Mouse (Mus musculus) lung, embryonic 16.5 days (tissue): ENCODE measurements around the gene Crat. TPM values are rescaled to one million over a fixed set of nuclear protein-coding genes. Genes with fewer than 3 reads are reported as not detected.

Experiments
- ATAC-seq: fragments of 200-750 bp; cut with Nextera tagmentation; 2 replicates; pipeline ENCODE4 v1.8.0; 2017; ENCODE audit warnings: low read depth, mild to moderate bottlenecking, moderate library complexity
- H3K27ac ChIP-seq: fragments of 300-500 bp; sonication (generic); 2 replicates; pipeline ENCODE4 v1.5.1; 2014; ENCODE audit warnings: mild to moderate bottlenecking, control low read depth, low read length
- H3K27me3 ChIP-seq: fragments of 300-500 bp; sonication (generic); 2 replicates; pipeline ENCODE4 v1.6.1; 2014; ENCODE audit warnings: low read depth, low read length, mixed read lengths; ENCODE audit not compliant: control insufficient read depth, insufficient read depth
- H3K36me3 ChIP-seq: fragments of 300-500 bp; sonication (generic); 2 replicates; pipeline ENCODE4 v1.6.1; 2014; ENCODE audit warnings: low read length; ENCODE audit not compliant: control insufficient read depth, insufficient read depth
- H3K4me1 ChIP-seq: fragments of 300-500 bp; sonication (generic); replicated peaks from 2 replicates; pipeline ENCODE4 v1.6.1; 2014; ENCODE audit warnings: low read length, mixed read lengths; ENCODE audit not compliant: control insufficient read depth, insufficient read depth
- H3K4me2 ChIP-seq: fragments of 300-500 bp; sonication (generic); 2 replicates; pipeline ENCODE4 v1.6.1; 2014; ENCODE audit warnings: low read depth, low read length, control low read depth
- H3K4me3 ChIP-seq: fragments of 300-500 bp; sonication (generic); 2 replicates; pipeline ENCODE4 v1.5.1; 2014; ENCODE audit warnings: mild to moderate bottlenecking, low read length, control low read depth
- H3K9ac ChIP-seq: fragments of 300-500 bp; sonication (generic); 2 replicates; pipeline ENCODE4 v1.6.1; 2014; ENCODE audit warnings: low read length, control low read depth
- H3K9me3 ChIP-seq: fragments of 300-500 bp; sonication (generic); 2 replicates; pipeline ENCODE4 v1.6.1; 2016; ENCODE audit warnings: low read length; ENCODE audit not compliant: control insufficient read depth
- WGBS: fragments of 180-500 bp; shearing (Covaris S2); extraction: QIAGEN DNeasy Blood & Tissue Kit; methylation state at CpG from one replicate; pipeline ENCODE4 v1.1.7; 2014; 5-methylcytosine and 5-hydroxymethylcytosine counted together
- polyA plus RNA-seq: library from polyadenylated mRNA; unstranded; fragments of >200 nt; fragmentation: Nextera tagmentation; extraction: Ambion mirVana; gene quantifications from 2 replicates; pipeline ENCODE4 v1.2.1, GENCODE M21; 2015

Gene Crat
- polyA plus RNA-seq, 1 experiment from 2014 or later = 39.3 TPM

GRCm38 (mm10) chr2:30372726-30373125 is 42.9 kb downstream of the Crat start:
- no peak for ATAC-seq
- Histone ChIP-seq H3K4me1 (no peaks in the 10 kb centered on the region), H3K27ac (no peak overlapping the region), H3K36me3 (peaks cover 60% of the 10 kb centered on the region), H3K4me2 (no peak overlapping the region), H3K9me3 (no peaks in the 10 kb centered on the region), H3K4me3 (no peak overlapping the region), H3K9ac (no peak overlapping the region), H3K27me3 (no peaks in the 10 kb centered on the region)
- 96% methylated on average over 5 of the region's 5 CpGs for WGBS

DNA sequence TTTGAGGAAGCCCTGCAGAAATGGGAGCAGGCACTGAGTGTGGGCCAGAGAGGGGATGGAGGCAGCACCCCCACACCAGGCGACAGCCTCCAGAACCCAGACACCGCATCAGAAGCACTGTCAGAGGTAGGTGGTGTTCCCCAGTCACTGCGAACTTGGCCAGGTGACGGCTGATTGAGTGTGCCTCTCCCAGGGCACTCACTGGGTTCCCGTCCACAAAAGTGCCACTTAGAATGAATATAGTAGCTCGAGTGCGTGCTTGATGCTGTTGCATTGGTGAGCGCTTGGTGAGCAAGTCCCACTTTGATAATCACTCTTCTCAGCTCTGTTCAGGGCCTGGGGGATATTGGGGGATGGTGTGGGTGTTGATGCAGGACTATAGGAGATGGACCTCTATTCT is 44.1 kb downstream of the Crat start:
- 84% methylated on average over 8 of the region's 8 CpGs for WGBS
- no peak for ATAC-seq
- H3K27ac ChIP-seq = no peak overlapping the region
- H3K9ac ChIP-seq = no peak overlapping the region
- H3K4me2 ChIP-seq = no peak overlapping the region
- H3K27me3 ChIP-seq = no peaks in the 10 kb centered on the region
- H3K4me1 ChIP-seq = no peaks in the 10 kb centered on the region
- H3K9me3 ChIP-seq = no peaks in the 10 kb centered on the region
- peaks cover 53% of the 10 kb centered on the region for H3K36me3 ChIP-seq
- H3K4me3 ChIP-seq = no peak overlapping the region

DNA sequence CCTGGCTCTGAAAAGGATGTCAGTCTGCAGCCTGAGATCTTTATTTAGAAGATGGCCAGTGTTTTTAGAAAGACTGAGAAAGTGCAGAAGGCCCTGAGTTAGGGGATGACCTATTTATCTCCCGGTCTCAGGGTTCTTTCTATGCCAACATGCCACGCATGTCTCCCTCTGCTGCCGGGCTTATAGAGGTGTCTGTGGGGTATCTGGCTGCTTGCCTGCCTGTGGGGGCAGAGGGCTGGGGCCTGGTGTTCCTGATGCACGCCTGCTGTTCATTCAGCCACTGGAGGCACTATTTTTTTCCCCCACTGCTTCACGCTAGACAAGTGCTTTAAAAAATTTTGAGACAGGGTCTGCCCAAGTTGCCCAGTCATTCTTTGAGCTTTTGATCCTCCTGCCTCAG is 49.4 kb downstream of the Crat start:
- no peaks in the 10 kb centered on the region for H3K9me3 ChIP-seq
- H3K4me3 ChIP-seq = no peak overlapping the region
- peaks cover 29% of the 10 kb centered on the region for H3K36me3 ChIP-seq
- no peak overlapping the region for H3K4me2 ChIP-seq
- no peak overlapping the region for H3K9ac ChIP-seq
- ATAC-seq = no peak
- H3K4me1 ChIP-seq = peaks cover 12% of the 10 kb centered on the region
- no peaks in the 10 kb centered on the region for H3K27me3 ChIP-seq
- peak overlapping the region; percentile 36; the same call in 1 of the 2 replicates for H3K27ac ChIP-seq
- WGBS = 44% methylated on average over 5 of the region's 5 CpGs

DNA sequence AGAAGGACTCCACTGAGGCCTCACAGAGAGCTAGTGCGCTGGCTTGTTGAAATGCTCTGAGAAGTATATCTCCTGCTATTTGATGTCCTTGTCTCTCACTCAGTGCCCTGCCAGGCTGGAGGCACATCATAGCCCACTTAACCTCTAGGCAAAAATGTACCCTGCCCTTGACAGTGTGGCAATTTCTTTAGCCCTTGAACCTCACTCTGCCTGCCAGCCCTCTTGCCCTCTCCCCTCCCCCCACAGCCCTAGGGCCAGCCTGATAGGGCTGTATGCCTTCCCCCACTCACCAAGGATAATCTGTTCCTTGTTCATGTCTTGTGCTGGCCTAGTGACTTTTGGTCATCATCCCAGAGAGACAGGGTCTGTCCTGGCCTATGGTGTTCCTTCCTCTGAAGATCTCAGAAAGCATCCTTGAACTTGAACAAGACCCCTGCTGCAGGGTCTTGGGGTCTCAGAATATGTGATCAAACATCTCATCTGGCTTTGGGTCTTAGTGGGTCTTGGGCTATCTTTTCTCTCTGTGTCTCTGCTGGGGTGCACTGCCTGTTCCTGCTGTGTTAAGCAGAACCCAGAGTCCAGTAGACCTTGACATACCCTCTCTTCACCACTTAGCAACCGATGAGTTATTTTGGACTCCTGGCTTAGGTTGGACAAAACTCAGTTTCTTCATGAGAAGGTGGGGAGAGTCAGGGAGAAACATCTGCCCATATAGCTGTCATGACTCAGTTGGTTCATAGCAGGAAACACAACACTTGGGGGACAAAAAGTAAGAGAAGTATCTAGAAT is 50.1 kb downstream of the Crat start:
- Histone ChIP-seq H3K36me3 (peaks cover 26% of the 10 kb centered on the region), H3K4me3 (peak overlapping the region; percentile 67), H3K9me3 (no peaks in the 10 kb centered on the region), H3K9ac (peak overlapping the region; percentile 74; the same call in 1 of the 2 replicates), H3K4me1 (peaks cover 12% of the 10 kb centered on the region), H3K27me3 (no peaks in the 10 kb centered on the region), H3K4me2 (peak overlapping the region; percentile 85), H3K27ac (peak overlapping the region; percentile 36; the same call in 1 of the 2 replicates)
- WGBS = 89% methylated on average over 2 of the region's 2 CpGs
- no peak for ATAC-seq

- no peaks in the 10 kb centered on the region for H3K9me3 ChIP-seq
- H3K27me3 ChIP-seq = no peaks in the 10 kb centered on the region
- peak within 1 kb of the TSS; percentile 67 for H3K4me3 ChIP-seq
- H3K27ac ChIP-seq = peak within 1 kb of the TSS; percentile 75
- peaks cover 12% of the 10 kb centered on the region for H3K4me1 ChIP-seq
- peak; percentile 99 for ATAC-seq
- peak within 1 kb of the TSS; percentile 85 for H3K4me2 ChIP-seq
- peaks cover 13% of the 10 kb centered on the region for H3K36me3 ChIP-seq
- WGBS = under 1% methylated on average over 54 of the region's 54 CpGs
- peak within 1 kb of the TSS; percentile 74 for H3K9ac ChIP-seq
Observed at GRCm38 (mm10) chr2:30363773-30364650, 51.6 kb downstream of the Crat start, which contains the start of gene Miga2. TSS of gene Miga2 (plus strand) at chr2:30364233.

DNA sequence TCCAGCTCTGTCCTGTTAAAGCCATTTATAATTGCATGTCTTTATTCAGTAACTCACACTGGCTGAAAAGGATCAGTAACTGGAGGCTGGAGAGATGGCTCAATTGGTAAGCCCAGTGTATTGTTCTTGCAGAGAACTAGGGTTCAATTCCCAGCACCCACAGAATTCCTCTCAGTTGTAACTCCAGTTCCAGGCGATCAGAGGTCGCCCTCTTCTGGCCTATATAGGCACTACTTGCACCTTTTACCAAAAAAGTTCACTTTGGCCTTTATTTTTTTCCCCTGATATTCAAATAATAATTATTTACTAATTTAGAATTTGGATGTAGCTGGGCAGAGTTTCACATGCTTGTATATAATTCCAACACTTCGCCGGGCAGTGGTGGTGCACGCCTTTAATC is 52.7 kb downstream of the Crat start:
- Histone ChIP-seq H3K4me1 (peaks cover 19% of the 10 kb centered on the region), H3K36me3 (peaks cover 2% of the 10 kb centered on the region), H3K4me2 (no peak overlapping the region), H3K27ac (no peak overlapping the region), H3K27me3 (no peaks in the 10 kb centered on the region), H3K9me3 (no peaks in the 10 kb centered on the region), H3K9ac (no peak overlapping the region), H3K4me3 (no peak overlapping the region)
- ATAC-seq = no peak
- 62% methylated on average over 5 of the region's 5 CpGs for WGBS

GRCm38 (mm10) chr2:30360626-30361025 is 55.0 kb downstream of the Crat start:
- Histone ChIP-seq H3K9ac (no peak overlapping the region), H3K4me2 (no peak overlapping the region)
- 55% methylated on average over 10 of the region's 10 CpGs for WGBS

GRCm38 (mm10) chr2:30358533-30359531 is 56.8 kb downstream of the Crat start, which contains the start of gene Sh3glb2:
TSS of gene Sh3glb2 (minus strand) at chr2:30359337.
- H3K9me3 ChIP-seq = no peaks in the 10 kb centered on the region
- peak; percentile 72 for ATAC-seq
- H3K36me3 ChIP-seq = 0 out of 2 replicates have a peak, but pooled peaks cover 2% of the 10 kb centered on the region
- WGBS = 1% methylated on average over 56 of the region's 73 CpGs
- peaks cover 23% of the 10 kb centered on the region for H3K4me1 ChIP-seq
- peak within 1 kb of the TSS; percentile 90 for H3K4me2 ChIP-seq
- peak within 1 kb of the TSS; percentile 83 for H3K9ac ChIP-seq
- H3K27ac ChIP-seq = peak within 1 kb of the TSS; percentile 60
- no peaks in the 10 kb centered on the region for H3K27me3 ChIP-seq
- H3K4me3 ChIP-seq = peak within 1 kb of the TSS; percentile 80

More at GRCm38 (mm10) chr2:30360626-30361025, 55.0 kb downstream of the Crat start:
- Histone ChIP-seq H3K27ac (no peak overlapping the region), H3K4me1 (peaks cover 34% of the 10 kb centered on the region), H3K9me3 (no peaks in the 10 kb centered on the region), H3K27me3 (no peaks in the 10 kb centered on the region), H3K4me3 (no peak overlapping the region), H3K36me3 (no peaks in the 10 kb centered on the region)
- no peak for ATAC-seq
